Mouse (Mus musculus) inflammation-experienced regulatory T-cells, adult 6 months (primary cell): ENCODE results near the gene Klra7. TPM values are rescaled to one million over a fixed set of nuclear protein-coding genes. Genes with fewer than 3 reads are reported as not detected.
"Not testable (repeated sequence)": the region's sequence is repeated elsewhere in the genome, so short reads cannot be mapped to it uniquely, and the experiment has no call there.

Experiments
- ATAC-seq: one replicate; pipeline ENCODE4 v1.8.0; 2017
- polyA plus RNA-seq, 3 experiments: library from polyadenylated mRNA; unstranded; fragments of 100-300 nt; shearing (Covaris generic); gene quantifications; one replicate each; pipeline ENCODE4 v1.2.1; 2017

Gene Klra7
- not detected for polyA plus RNA-seq

GRCm38 (mm10) chr6:130233222-130233621, at the start of gene Klra7:
Gene Klra7 (minus strand): TSS chr6:130233322.
- ATAC-seq: no peak

- not testable (repeated sequence) for ATAC-seq
These were observed 48.7 kb upstream of the Klra7 start, which contains the start of gene Klra10 for GRCm38 (mm10) chr6:130281828-130282227. Gene Klra10 (minus strand): TSS chr6:130281928.

DNA sequence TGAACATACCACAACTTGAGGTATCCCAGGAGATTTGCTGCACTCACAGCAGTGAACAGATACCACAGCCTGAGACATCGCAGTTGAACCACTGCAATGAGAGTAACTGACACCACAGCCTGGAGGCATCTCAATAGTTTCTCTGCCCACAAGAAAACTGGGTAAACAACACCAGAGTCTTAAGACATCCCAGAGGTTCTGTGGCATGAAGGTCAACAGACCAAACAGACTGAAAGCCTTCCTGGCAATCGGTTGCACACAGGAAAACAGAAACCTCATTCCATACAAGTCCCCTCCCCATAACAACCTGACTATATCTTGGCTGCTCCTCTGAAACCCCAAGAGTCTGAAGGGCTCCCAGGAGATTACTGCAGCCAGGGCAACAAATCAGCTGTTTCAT, 22.2 kb upstream of the Klra7 start:
- ATAC-seq: no peak

DNA sequence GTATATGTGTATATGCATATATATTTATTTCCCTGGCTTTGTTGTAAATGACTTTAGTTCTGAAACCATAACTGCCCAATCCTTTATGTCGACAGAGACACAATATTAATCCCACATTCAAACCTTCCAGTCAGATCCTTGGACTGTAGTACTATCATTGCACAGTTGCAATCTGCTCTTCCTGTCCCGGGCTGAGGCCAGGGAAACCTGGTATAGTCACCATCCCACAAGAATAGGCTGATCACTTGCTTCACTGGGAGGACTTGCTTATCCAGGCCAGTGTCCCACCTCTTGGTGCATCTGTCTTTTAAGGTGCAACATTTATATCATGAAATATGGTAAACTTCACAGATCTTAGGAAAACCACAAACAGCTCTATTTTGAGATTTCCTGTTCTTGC, 4.4 kb upstream of the Klra7 start:
- ATAC-seq: no peak

- ATAC-seq: no peak
These were observed 3.5 kb upstream of the Klra7 start for GRCm38 (mm10) chr6:130236635-130237034.

DNA sequence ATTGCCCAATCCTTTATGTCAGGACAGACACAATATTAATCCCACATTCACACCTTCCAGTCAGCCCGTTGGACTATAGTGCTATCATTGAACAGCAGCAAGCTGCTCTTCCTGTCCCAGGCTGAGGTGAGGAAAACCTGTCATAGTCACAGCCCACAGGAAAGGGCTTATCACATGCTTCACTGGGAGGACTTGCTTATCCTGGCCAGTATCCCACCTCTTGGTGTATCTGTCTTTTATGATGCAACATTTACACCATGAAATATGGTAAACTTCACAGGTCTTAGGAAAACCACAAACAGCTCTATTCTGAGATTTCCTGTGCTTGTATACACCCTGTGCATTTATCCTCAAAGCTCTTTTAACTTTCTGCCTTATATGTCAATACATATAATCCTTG, 35.7 kb downstream of the Klra7 start:
- not testable (repeated sequence) for ATAC-seq

GRCm38 (mm10) chr6:130193012-130193411, 40.1 kb downstream of the Klra7 start, which contains the start of gene Klra9:
Gene Klra9 (minus strand): TSS chr6:130193112.
- ATAC-seq: not testable (repeated sequence)

Other genes with a start within 250 kb of the Klra7 start
- gene Klra6, start 206.4 kb downstream of the Klra7 start, polyA plus RNA-seq: not detected
- gene Klra4, start 166.1 kb downstream of the Klra7 start, polyA plus RNA-seq: not detected
- gene Klra8, start 103.4 kb downstream of the Klra7 start, polyA plus RNA-seq: not detected
- not detected for gene Klra9, start 40.2 kb downstream of the Klra7 start, polyA plus RNA-seq
- gene Klra10, start 48.6 kb upstream of the Klra7 start, polyA plus RNA-seq: not detected
- 1 to 10 TPM in 1 of 3 experiments, not detected in 2; 1.2 TPM for gene Klra3, start 104.3 kb upstream of the Klra7 start, polyA plus RNA-seq
- gene Klra1, start 153.6 kb upstream of the Klra7 start, polyA plus RNA-seq: under 1 TPM in 1 of 3 experiments, not detected in 2; 0.21 TPM